Mouse (Mus musculus) CH12.LX (cell line): ENCODE data around the gene Mest. TPM values are rescaled to one million over a fixed set of nuclear protein-coding genes. Genes with fewer than 3 reads are reported as not detected.

ENCODE experiments used
- DNase-seq: peaks from one replicate; pipeline ENCODE4 v3.0.0-alpha.2; 2013; ENCODE audit errors: extremely low read depth
- H3K27ac ChIP-seq: 2 replicates; pipeline ENCODE4 v1.5.1; 2012; ENCODE audit warnings: low read depth, mild to moderate bottlenecking, control low read depth, moderate library complexity; ENCODE audit not compliant: insufficient read depth
- H3K27me3 ChIP-seq: replicated peaks from 2 replicates; pipeline ENCODE3; 2012; ENCODE audit warnings: inconsistent platforms
- H3K36me3 ChIP-seq, 2 experiments: replicated peaks in 1 of 2; 2 replicates each; pipeline versions ENCODE3 to v1.6.1; 2012; ENCODE audit warnings: inconsistent platforms in 1 of 2, low read length in 1 of 2, mild to moderate bottlenecking in 1 of 2, mixed read lengths in 1 of 2, moderate library complexity in 1 of 2; ENCODE audit not compliant: control insufficient read depth in 1 of 2, insufficient read depth in 1 of 2
- H3K4me1 ChIP-seq, 2 experiments: 2 replicates each; pipeline ENCODE4 v1.6.1; 2012; ENCODE audit warnings: inconsistent platforms in 1 of 2, moderate library complexity in 1 of 2; ENCODE audit not compliant: insufficient read depth in 2 of 2, control insufficient read depth in 1 of 2
- H3K4me2 ChIP-seq: 2 replicates; pipeline ENCODE4 v1.6.1; 2012; ENCODE audit warnings: low read depth, mild to moderate bottlenecking, control low read depth; ENCODE audit not compliant: poor library complexity, insufficient read depth, severe bottlenecking
- H3K4me3 ChIP-seq, 3 experiments: fragments of 150-350 bp in 1 of 3; sonication (generic) in 1 of 3; replicated peaks in 1 of 3; 2 replicates each; pipeline versions ENCODE3 to v1.5.1; 2011 to 2012; ENCODE audit warnings: low read depth in 2 of 3, low read length in 2 of 3, mild to moderate bottlenecking in 2 of 3, moderate library complexity in 2 of 3, control low read depth in 1 of 3, improper control_type of control experiment in 1 of 3, inconsistent platforms in 1 of 3, mixed read lengths in 1 of 3; ENCODE audit not compliant: poor library complexity in 1 of 3
- H3K79me2 ChIP-seq: replicated peaks from 2 replicates; pipeline ENCODE4 v1.6.1; 2012; ENCODE audit warnings: mild to moderate bottlenecking, moderate library complexity; ENCODE audit not compliant: control insufficient read depth, poor library complexity, insufficient read depth, severe bottlenecking; ENCODE audit errors: extremely low read depth
- H3K9ac ChIP-seq: 2 replicates; pipeline ENCODE4 v1.6.1; 2012; ENCODE audit warnings: low read depth, mild to moderate bottlenecking, control low read depth, moderate library complexity; ENCODE audit not compliant: insufficient read depth
- H3K9me3 ChIP-seq: replicated peaks from 2 replicates; pipeline ENCODE3; 2012; ENCODE audit warnings: low read length, inconsistent platforms, mixed read lengths
- BHLHE40 ChIP-seq: IDR thresholded peaks from 2 replicates; pipeline ENCODE4 v1.6.1; 2011; ENCODE audit warnings: mild to moderate bottlenecking, low read depth, low read length, improper control_type of control experiment
- CHD1 ChIP-seq: IDR thresholded peaks from 2 replicates; pipeline ENCODE4 v1.6.1; 2012; ENCODE audit warnings: low read depth, low read length, improper control_type of control experiment, inconsistent platforms
- CHD2 ChIP-seq: IDR thresholded peaks from 2 replicates; pipeline ENCODE4 v1.6.1; 2011; ENCODE audit warnings: low read length, improper control_type of control experiment
- ELF1 ChIP-seq: IDR thresholded peaks from 2 replicates; pipeline ENCODE4 v1.6.1; 2014; ENCODE audit warnings: low read depth, mild to moderate bottlenecking, inconsistent platforms, low read length, improper control_type of control experiment
- ETS1 ChIP-seq: conservative IDR thresholded peaks from 2 replicates; pipeline ENCODE4 v1.6.1; 2012; ENCODE audit warnings: low read depth, mild to moderate bottlenecking, inconsistent platforms, low read length, improper control_type of control experiment, moderate library complexity
- GABPA ChIP-seq: IDR thresholded peaks from 2 replicates; pipeline ENCODE4 v1.6.1; 2012; ENCODE audit warnings: low read depth, low read length, improper control_type of control experiment, inconsistent platforms; ENCODE audit not compliant: insufficient replicate concordance
- IRF4 ChIP-seq: IDR thresholded peaks from 2 replicates; pipeline ENCODE4 v1.6.1; 2014; ENCODE audit warnings: low read depth, mild to moderate bottlenecking, inconsistent platforms, low read length, improper control_type of control experiment
- JUN ChIP-seq: IDR thresholded peaks from 2 replicates; pipeline ENCODE4 v1.6.1; 2011; ENCODE audit warnings: low read depth, mild to moderate bottlenecking, low read length, improper control_type of control experiment, moderate library complexity; ENCODE audit not compliant: insufficient read depth
- MAFK ChIP-seq: IDR thresholded peaks from 2 replicates; pipeline ENCODE4 v1.6.1; 2011; ENCODE audit warnings: low read length, improper control_type of control experiment; ENCODE audit not compliant: insufficient replicate concordance
- MAX ChIP-seq: IDR thresholded peaks from 2 replicates; pipeline ENCODE4 v1.6.1; 2011; ENCODE audit warnings: low read length, improper control_type of control experiment
- MAZ ChIP-seq: IDR thresholded peaks from 2 replicates; pipeline ENCODE4 v1.6.1; 2012; ENCODE audit warnings: low read depth, mild to moderate bottlenecking, inconsistent platforms, low read length, improper control_type of control experiment, moderate library complexity
- MXI1 ChIP-seq: IDR thresholded peaks from 2 replicates; pipeline ENCODE4 v1.6.1; 2011; ENCODE audit warnings: mild to moderate bottlenecking, low read depth, low read length, improper control_type of control experiment
- MYC ChIP-seq: IDR thresholded peaks from 2 replicates; pipeline ENCODE4 v1.6.1; 2011; ENCODE audit warnings: low read depth, mild to moderate bottlenecking, improper control_type of control experiment, low read length
- NRF1 ChIP-seq: IDR thresholded peaks from 2 replicates; pipeline ENCODE4 v1.6.1; 2014; ENCODE audit warnings: low read depth, mild to moderate bottlenecking, inconsistent platforms, low read length, improper control_type of control experiment, moderate library complexity
- PAX5 ChIP-seq: IDR thresholded peaks from 2 replicates; pipeline ENCODE4 v1.6.1; 2012; ENCODE audit warnings: low read length, inconsistent platforms, mixed read lengths
- POLR2A ChIP-seq: IDR thresholded peaks from 2 replicates; pipeline ENCODE4 v1.6.1; 2011; ENCODE audit warnings: low read depth, mild to moderate bottlenecking, improper control_type of control experiment, low read length
- POLR2AphosphoS2 ChIP-seq: IDR thresholded peaks from 2 replicates; pipeline ENCODE4 v1.6.1; 2011; ENCODE audit warnings: low read depth, low read length, improper control_type of control experiment
- RCOR1 ChIP-seq: conservative IDR thresholded peaks from 2 replicates; pipeline ENCODE4 v1.6.1; 2012; ENCODE audit warnings: low read depth, mild to moderate bottlenecking, inconsistent platforms, low read length, improper control_type of control experiment
- TBP ChIP-seq: conservative IDR thresholded peaks from 2 replicates; pipeline ENCODE4 v1.6.1; 2011; ENCODE audit warnings: low read depth, low read length, improper control_type of control experiment
- UBTF ChIP-seq: IDR thresholded peaks from 2 replicates; pipeline ENCODE4 v1.6.1; 2012; ENCODE audit warnings: low read depth, mild to moderate bottlenecking, inconsistent platforms, low read length, improper control_type of control experiment, moderate library complexity
- USF1 ChIP-seq: IDR thresholded peaks from 2 replicates; pipeline ENCODE4 v1.6.1; 2014; ENCODE audit warnings: low read depth, mild to moderate bottlenecking, inconsistent platforms, low read length, improper control_type of control experiment
- USF2 ChIP-seq: conservative IDR thresholded peaks from 2 replicates; pipeline ENCODE4 v1.6.1; 2011; ENCODE audit warnings: low read depth, low read length, improper control_type of control experiment
- ZC3H11A ChIP-seq: IDR thresholded peaks from 2 replicates; pipeline ENCODE4 v1.6.1; 2012; ENCODE audit warnings: low read depth, mild to moderate bottlenecking, inconsistent platforms, low read length, improper control_type of control experiment
- ZMIZ1 ChIP-seq: IDR thresholded peaks from 2 replicates; pipeline ENCODE4 v1.6.1; 2012; ENCODE audit warnings: low read depth, mild to moderate bottlenecking, inconsistent platforms, low read length, improper control_type of control experiment
- dilution Hi-C: fragments of 300-500 bp; cut with MboI; formaldehyde crosslinking; loops from 2 replicates; pipeline ENCODE4 v1.14.3; 2020; ENCODE audit warnings: low sequenced_read_pairs; ENCODE audit not compliant: extremely low pct_unique_long_range_greater_than_20kb, extremely low pct_ligation_motif_present
- in situ Hi-C: fragments of 300-500 bp; cut with MboI; formaldehyde crosslinking; loops from 3 replicates; pipeline ENCODE4 v1.14.3; 2019; ENCODE audit warnings: low sequenced_read_pairs, low pct_ligation_motif_present, low pct_unique_long_range_greater_than_20kb, mixed read lengths
- polyA plus RNA-seq: library from polyadenylated mRNA; unstranded; fragments of >175 nt; gene quantifications from 2 replicates; pipeline ENCODE4 v1.2.1, GENCODE M21; 2012; ENCODE audit warnings: low read depth; ENCODE audit not compliant: insufficient read length
- total RNA-seq, 2 experiments: library from RNA; depleted of rRNA; stranded (reverse); fragments of 300-350 nt in 1 of 2; fragments of >200 nt in 1 of 2; gene quantifications; 2 replicates each; pipeline ENCODE4 v1.2.3; 2012 to 2014

Gene Mest
- total and polyA plus RNA-seq, 3 experiments, result 0.13 TPM; not detected in 2

DNA sequence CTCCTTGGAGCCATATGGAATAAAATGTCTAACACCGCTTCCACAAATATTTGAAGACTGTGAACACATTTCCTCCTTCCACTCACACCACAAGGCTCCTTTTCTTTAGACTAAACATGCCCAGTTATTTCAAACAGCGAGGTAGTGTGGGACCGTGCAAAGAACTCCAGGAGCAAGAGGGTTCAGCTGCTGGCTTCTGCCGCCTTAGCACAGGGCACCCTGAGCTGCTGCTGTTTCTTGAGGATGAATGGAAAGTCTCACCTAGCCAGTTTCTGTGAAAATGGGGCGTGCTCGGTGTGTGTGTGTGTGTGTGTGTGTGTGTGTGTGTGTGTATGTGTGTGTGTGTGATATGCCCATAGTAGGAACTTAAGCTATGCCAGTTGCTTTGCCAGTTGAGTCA is 11.1 kb downstream of the Mest start:
- no peak overlapping the region for H3K4me2 ChIP-seq
- no peak overlapping the region for H3K27ac ChIP-seq
- no peak for TF ChIP-seq GABPA
- no peak for TF ChIP-seq NRF1
- TF ChIP-seq IRF4, result no peak
- no peak for TF ChIP-seq ZC3H11A
- TF ChIP-seq CHD2, result no peak
- no peak for TF ChIP-seq POLR2A
- TF ChIP-seq USF1, result no peak
- TF ChIP-seq PAX5, result no peak
- TF ChIP-seq USF2, result no peak
- no peak for TF ChIP-seq MAFK
- H3K36me3 ChIP-seq, result no peaks in the 10 kb centered on the region
- no peak overlapping the region for H3K4me3 ChIP-seq
- peaks cover 25% of the 10 kb centered on the region for H3K9me3 ChIP-seq
- H3K4me1 ChIP-seq, result no peaks in the 10 kb centered on the region
- in situ Hi-C loops (no loop called here), dilution Hi-C loops (no loop called here)
- H3K79me2 ChIP-seq, result no peaks in the 10 kb centered on the region
- H3K27me3 ChIP-seq, result no peaks in the 10 kb centered on the region
- no peak overlapping the region for H3K9ac ChIP-seq
- no peak for DNase-seq

DNA sequence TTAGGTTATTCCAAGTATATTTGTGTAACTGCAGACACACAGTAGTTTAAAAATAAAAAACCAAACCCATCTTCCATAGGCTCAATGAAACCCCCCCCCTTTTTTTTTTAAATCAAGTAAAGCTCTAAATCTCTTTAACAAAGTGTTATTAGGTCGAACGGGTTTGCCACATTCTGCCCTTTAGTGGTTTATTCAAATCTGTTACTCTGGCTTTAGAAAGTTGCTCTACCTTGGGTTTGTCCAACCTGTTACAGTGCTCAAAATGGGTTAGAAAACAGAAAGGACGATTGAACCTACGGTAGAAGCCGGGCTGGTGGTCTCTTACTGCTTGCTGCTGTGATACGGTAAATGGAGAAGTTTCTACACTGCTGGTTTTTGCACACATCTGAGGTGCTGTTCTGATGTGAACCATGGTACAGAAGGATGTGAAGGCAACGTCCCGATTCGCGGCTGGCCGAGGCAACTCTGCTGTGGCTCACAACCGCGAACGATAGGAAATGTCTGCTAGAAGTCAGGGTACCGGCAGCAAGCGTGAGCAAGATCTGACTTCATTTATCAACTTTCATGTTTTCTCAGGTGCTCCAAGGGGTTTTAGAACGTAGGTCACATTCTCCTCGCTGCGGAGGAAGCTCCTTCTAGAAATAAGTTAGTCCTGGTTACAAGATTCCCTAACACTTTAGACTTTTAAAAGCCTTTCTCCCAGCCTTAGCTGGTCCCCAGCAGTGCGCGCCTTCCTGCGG is 11.8 kb downstream of the Mest start:
- Histone ChIP-seq H3K27me3 (no peaks in the 10 kb centered on the region), H3K27ac (no peak overlapping the region)

More for the DNA sequence above, 11.8 kb downstream of the Mest start:
- in situ Hi-C loops, result no loop called here
- Histone ChIP-seq H3K36me3 (no peaks in the 10 kb centered on the region), H3K9me3 (peaks cover 25% of the 10 kb centered on the region), H3K9ac (no peak overlapping the region), H3K4me3 (no peak overlapping the region), H3K4me2 (no peak overlapping the region), H3K79me2 (no peaks in the 10 kb centered on the region), H3K4me1 (no peaks in the 10 kb centered on the region)
- no peak for DNase-seq
- dilution Hi-C loops, result no loop called here
- TF ChIP-seq BHLHE40 (no peak), POLR2AphosphoS2 (no peak), RCOR1 (no peak), ETS1 (no peak), CHD1 (no peak), MXI1 (no peak), JUN (no peak), UBTF (no peak), MYC (no peak), MAZ (no peak), PAX5 (no peak), USF2 (no peak), MAFK (no peak), TBP (no peak), ELF1 (no peak), MAX (no peak), ZMIZ1 (no peak)
